Mouse (Mus musculus) gastrocnemius, postnatal 4 days (tissue): ENCODE data around the gene Larp6. TPM values are rescaled to one million over a fixed set of nuclear protein-coding genes. Genes with fewer than 3 reads are reported as not detected.
A peak's percentile ranks its signal among the peaks of the same experiment; 100 is the strongest.

Experiments used
- DNase-seq, 2 experiments: peaks; one replicate each; pipeline ENCODE4 v3.0.0; 2021 to 2022; ENCODE audit warnings: low spot score in 2 of 2, mixed read lengths in 2 of 2
- total RNA-seq, 2 experiments: library from RNA; stranded (reverse); gene quantifications; 2 replicates each; pipeline ENCODE4 v1.2.3; 2021

Gene Larp6
- total RNA-seq, 2 experiments from 2014 or later: 2.4 to 2.9 TPM

GRCm38 (mm10) chr9:60757817-60758216 is 45.0 kb downstream of the Larp6 start:
- no peak for DNase-seq

GRCm38 (mm10) chr9:60759436-60760007 is 46.7 kb downstream of the Larp6 start:
- DNase-seq: peak in 1 of 2 experiments; percentile 55

GRCm38 (mm10) chr9:60765181-60765580 is 52.4 kb downstream of the Larp6 start:
- no peak for DNase-seq

- peak in 1 of 2 experiments; percentile 25 for DNase-seq
Observed at GRCm38 (mm10) chr9:60768393-60768792, 55.6 kb downstream of the Larp6 start.

- DNase-seq: no peak
Observed at GRCm38 (mm10) chr9:60769711-60770111, 56.9 kb downstream of the Larp6 start.

GRCm38 (mm10) chr9:60773713-60774112 is 60.9 kb downstream of the Larp6 start:
- no peak for DNase-seq

- DNase-seq: no peak
Observed at GRCm38 (mm10) chr9:60776899-60777298, 64.1 kb downstream of the Larp6 start.

GRCm38 (mm10) chr9:60782057-60782789 is 69.4 kb downstream of the Larp6 start:
- DNase-seq: no peak

GRCm38 (mm10) chr9:60785069-60785468 is 72.3 kb downstream of the Larp6 start:
- no peak for DNase-seq

GRCm38 (mm10) chr9:60787517-60788110 is 74.8 kb downstream of the Larp6 start:
- DNase-seq: no peak

Other genes starting within 250 kb of the Larp6 start
- 10 to 100 TPM; 23.5 to 27.4 TPM for gene Thsd4, start 190.9 kb upstream of the Larp6 start, total RNA-seq
- 10 to 100 TPM in 1 of 2 experiments, 1 to 10 TPM in 1; 9.4 to 10.2 TPM for gene Lrrc49, start 24.8 kb upstream of the Larp6 start, total RNA-seq
- 100 to 1,000 TPM in 1 of 2 experiments, 10 to 100 TPM in 1; 84.9 to 105 TPM for gene Uaca, start 81.6 kb downstream of the Larp6 start, total RNA-seq